Mouse (Mus musculus) small intestine, adult 10 weeks (tissue): ENCODE measurements around the gene Gpx1. TPM values are rescaled to one million over a fixed set of nuclear protein-coding genes. Genes with fewer than 3 reads are reported as not detected.

Source experiments
- polyA plus RNA-seq: library from polyadenylated mRNA; stranded (reverse); fragments of 350-450 nt; fragmentation: Illumina TruSeq; extraction: RNeasy Lipid Tissue Mini Kit (QIAGEN cat#74804); gene quantifications from one replicate; pipeline ENCODE4 v1.2.3, GENCODE M21; 2014; ENCODE audit warnings: low replicate concordance

Gene Gpx1
- 13.5 TPM for polyA plus RNA-seq

DNA sequence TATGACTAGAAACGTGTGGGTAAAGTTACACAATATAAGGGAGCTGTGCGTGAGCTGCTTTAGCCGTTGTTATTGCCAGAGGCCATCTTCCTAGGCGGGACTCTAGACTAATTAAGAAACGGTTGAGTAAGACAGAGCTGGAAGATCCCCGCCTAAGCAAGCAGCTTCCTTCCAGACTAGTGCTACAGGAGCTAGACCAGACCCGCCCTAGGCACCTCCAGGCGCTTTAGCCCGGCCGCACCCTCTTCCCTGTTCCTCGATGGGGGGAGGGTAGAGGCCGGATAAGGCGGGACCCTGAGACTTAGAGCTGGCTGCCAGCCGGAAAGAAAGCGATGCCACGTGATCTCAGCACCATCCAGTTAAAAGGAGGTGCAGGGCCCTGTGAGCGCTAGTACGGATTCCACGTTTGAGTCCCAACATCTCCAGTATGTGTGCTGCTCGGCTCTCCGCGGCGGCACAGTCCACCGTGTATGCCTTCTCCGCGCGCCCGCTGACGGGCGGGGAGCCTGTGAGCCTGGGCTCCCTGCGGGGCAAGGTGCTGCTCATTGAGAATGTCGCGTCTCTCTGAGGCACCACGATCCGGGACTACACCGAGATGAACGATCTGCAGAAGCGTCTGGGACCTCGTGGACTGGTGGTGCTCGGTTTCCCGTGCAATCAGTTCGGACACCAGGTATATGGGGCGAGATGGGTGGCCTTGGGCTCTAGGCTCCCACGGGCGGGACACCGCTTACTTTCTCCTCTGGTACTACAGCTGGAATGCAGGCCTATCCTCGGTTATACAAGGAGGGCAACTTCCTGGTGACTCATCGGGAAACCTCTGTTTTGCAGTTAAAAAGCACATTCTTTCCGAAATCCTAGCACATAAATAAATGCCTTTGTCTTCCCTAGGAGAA lies at the start of gene Gpx1:
TSS of gene Gpx1 (plus strand) at position 18 of the 896 bp plus-strand sequence.

DNA sequence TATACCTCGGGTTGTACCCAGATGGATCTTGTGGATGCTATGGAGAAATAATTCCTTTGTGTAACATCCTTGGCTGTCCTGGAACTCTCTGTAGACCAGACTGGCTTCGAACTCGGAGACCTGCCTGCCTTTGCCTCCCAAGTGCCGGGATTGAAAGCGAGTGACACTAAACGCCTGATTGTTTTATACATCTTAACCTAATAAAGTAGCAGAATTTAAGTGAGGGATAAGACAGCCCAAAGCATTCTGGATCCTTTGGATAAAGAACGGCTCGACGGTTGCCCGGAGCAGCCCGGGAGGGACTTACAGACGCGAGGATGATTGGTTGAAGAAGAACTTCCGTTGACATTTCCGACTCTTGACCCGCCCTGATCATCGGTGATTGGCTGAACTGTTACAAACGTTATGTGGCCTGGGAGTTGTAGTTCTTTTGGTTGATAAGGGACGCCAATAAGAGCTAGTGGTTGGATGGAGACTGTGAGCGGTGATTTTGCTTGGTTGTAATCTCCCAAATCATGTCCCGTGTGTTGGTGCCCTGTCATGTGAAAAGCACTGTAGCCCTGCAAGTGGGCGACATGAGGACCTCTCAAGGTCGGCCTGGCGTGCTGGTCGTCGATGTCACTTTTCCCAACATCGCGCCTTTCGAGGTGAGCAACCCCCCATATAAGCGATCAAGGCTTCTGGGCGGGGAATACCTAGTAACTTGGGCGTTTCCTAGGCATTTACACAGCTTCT lies 48.5 kb upstream of the Gpx1 start, which contains the start of gene Nicn1:
TSS of gene Nicn1 (plus strand) at position 414 of the 735 bp plus-strand sequence.

GRCm38 (mm10) chr9:108296453-108297355 lies 42.0 kb upstream of the Gpx1 start, which contains the start of gene Amt:
Gene Amt (plus strand): TSS chr9:108296853.

GRCm38 (mm10) chr9:108305629-108306520 lies 32.8 kb upstream of the Gpx1 start, which contains the start of the genes Rhoa and Tcta:
Gene Rhoa (plus strand): TSS chr9:108306129.
Gene Tcta (minus strand): TSS chr9:108306160.

GRCm38 (mm10) chr9:108347540-108348289 lies 9.0 kb downstream of the Gpx1 start, which contains the start of gene Usp4:
Gene Usp4 (plus strand): TSS chr9:108347853.

Other genes with a start within 250 kb of the Gpx1 start
- 22.8 TPM for gene Apeh, start 244.3 kb upstream of the Gpx1 start, polyA plus RNA-seq
- 0.19 TPM for gene Bsn, start 148.5 kb upstream of the Gpx1 start, polyA plus RNA-seq
- gene Dag1, start 74.9 kb upstream of the Gpx1 start, polyA plus RNA-seq = 31.6 TPM
- gene Nicn1, start 48.5 kb upstream of the Gpx1 start, polyA plus RNA-seq = 4.0 TPM
- gene Amt, start 42.0 kb upstream of the Gpx1 start, polyA plus RNA-seq = 0.45 TPM
- 419 TPM for gene Rhoa, start 32.8 kb upstream of the Gpx1 start, polyA plus RNA-seq
- 11.5 TPM for gene Tcta, start 32.7 kb upstream of the Gpx1 start, polyA plus RNA-seq
- gene Usp4, start 8.9 kb downstream of the Gpx1 start, polyA plus RNA-seq = 45.5 TPM
- gene 1700102P08Rik, start 53.9 kb downstream of the Gpx1 start, polyA plus RNA-seq = 1.4 TPM
- gene Ccdc36, start 89.6 kb downstream of the Gpx1 start, polyA plus RNA-seq = not detected
- not detected for gene BC048562, start 97.6 kb downstream of the Gpx1 start, polyA plus RNA-seq
- gene Ccdc71, start 121.6 kb downstream of the Gpx1 start, polyA plus RNA-seq = 2.2 TPM
- not detected for gene Klhdc8b, start 122.7 kb downstream of the Gpx1 start, polyA plus RNA-seq
- gene Lamb2, start 140.8 kb downstream of the Gpx1 start, polyA plus RNA-seq = 0.67 TPM
- gene Usp19, start 151.7 kb downstream of the Gpx1 start, polyA plus RNA-seq = 4.3 TPM
- 84.5 TPM for gene Qars, start 168.8 kb downstream of the Gpx1 start, polyA plus RNA-seq
- gene Qrich1, start 177.9 kb downstream of the Gpx1 start, polyA plus RNA-seq = 34.9 TPM
- gene Impdh2, start 221.4 kb downstream of the Gpx1 start, polyA plus RNA-seq = 13.3 TPM
- 2.7 TPM for gene Ndufaf3, start 228.5 kb downstream of the Gpx1 start, polyA plus RNA-seq
- 2.3 TPM for gene Dalrd3, start 231.0 kb downstream of the Gpx1 start, polyA plus RNA-seq
- gene Wdr6, start 239.8 kb downstream of the Gpx1 start, polyA plus RNA-seq = 0.67 TPM